Mouse (Mus musculus) liver, embryonic 14.5 days (tissue): ENCODE data around the gene Prkn. TPM values are rescaled to one million over a fixed set of nuclear protein-coding genes. Genes with fewer than 3 reads are reported as not detected.

Source experiments
- ATAC-seq: fragments of 200-750 bp; cut with Nextera tagmentation; 2 replicates; pipeline ENCODE4 v1.8.0; 2017; ENCODE audit warnings: moderate number of reproducible peaks, mild to moderate bottlenecking, moderate library complexity; ENCODE audit not compliant: insufficient read depth
- DNase-seq, 3 experiments: peaks; one replicate each; pipeline ENCODE4 v3.0.0-alpha.2; 2012 to 2013; ENCODE audit warnings: low read depth in 3 of 3, low spot score in 3 of 3
- H3K27ac ChIP-seq: fragments of 300-500 bp; sonication (generic); 2 replicates; pipeline ENCODE4 v1.5.1; 2014; ENCODE audit warnings: moderate library complexity, mild to moderate bottlenecking, control low read depth, inconsistent platforms
- H3K27me3 ChIP-seq: fragments of 300-500 bp; sonication (generic); 2 replicates; pipeline ENCODE4 v1.6.1; 2014; ENCODE audit warnings: mild to moderate bottlenecking, low read length, moderate library complexity; ENCODE audit not compliant: control insufficient read depth, insufficient read depth
- H3K36me3 ChIP-seq: fragments of 300-500 bp; sonication (generic); replicated peaks from 2 replicates; pipeline ENCODE4 v1.6.1; 2014; ENCODE audit warnings: low read depth; ENCODE audit not compliant: control insufficient read depth, insufficient read depth
- H3K4me1 ChIP-seq, 2 experiments: fragments of 200-500 bp in 1 of 2; fragments of 300-500 bp in 1 of 2; sonication (generic) in 1 of 2; replicated peaks; 2 replicates each; pipeline ENCODE4 v1.6.1; 2012 to 2014; ENCODE audit warnings: antibody characterized with exemption in 1 of 2, inconsistent platforms in 1 of 2, low read length in 1 of 2; ENCODE audit not compliant: control insufficient read depth in 2 of 2, insufficient read depth in 2 of 2
- H3K4me2 ChIP-seq: fragments of 300-500 bp; sonication (generic); 2 replicates; pipeline ENCODE4 v1.6.1; 2014; ENCODE audit warnings: low read depth, mild to moderate bottlenecking, control low read depth, moderate library complexity
- H3K4me3 ChIP-seq, 2 experiments: fragments of 200-500 bp in 1 of 2; fragments of 300-500 bp in 1 of 2; sonication (generic) in 1 of 2; 2 replicates each; pipeline ENCODE4 v1.5.1; 2012 to 2014; ENCODE audit warnings: low read depth in 2 of 2, low read length in 2 of 2, mild to moderate bottlenecking in 2 of 2, control low read depth in 1 of 2, inconsistent platforms in 1 of 2, moderate library complexity in 1 of 2; ENCODE audit not compliant: insufficient read depth in 1 of 2
- H3K9ac ChIP-seq: fragments of 300-500 bp; sonication (generic); replicated peaks from 2 replicates; pipeline ENCODE4 v1.6.1; 2014; ENCODE audit warnings: mild to moderate bottlenecking, control low read depth, moderate library complexity
- H3K9me3 ChIP-seq: fragments of 300-500 bp; sonication (generic); 2 replicates; pipeline ENCODE4 v1.6.1; 2016; ENCODE audit warnings: low read length, mixed read lengths; ENCODE audit not compliant: control insufficient read depth
- CTCF ChIP-seq: IDR thresholded peaks from 2 replicates; pipeline ENCODE4 v1.5.1; 2016; ENCODE audit warnings: antibody characterized with exemption, low read depth, control low read depth
- EP300 ChIP-seq: IDR thresholded peaks from 2 replicates; pipeline ENCODE4 v1.6.1; 2016; ENCODE audit warnings: antibody characterized with exemption, low read depth
- WGBS: fragments of 180-500 bp; shearing (Covaris S2); extraction: QIAGEN DNeasy Blood & Tissue Kit; methylation state at CpG from one replicate; pipeline ENCODE4 v1.1.7; 2014; ENCODE audit not compliant: insufficient replicate concordance; 5-methylcytosine and 5-hydroxymethylcytosine counted together
- polyA plus RNA-seq, 2 experiments: library from polyadenylated mRNA; depleted of rRNA in 1 of 2; stranded (reverse) in 1 of 2; unstranded in 1 of 2; fragments of >200 nt; fragmentation: Nextera tagmentation in 1 of 2; extraction: Ambion mirVana in 1 of 2; gene quantifications; 2 replicates each; pipeline versions ENCODE4 v1.2.1 to v1.2.3; 2012 to 2014

Prkn gene
- polyA plus RNA-seq, 2 experiments, result 0.17 to 0.61 TPM

GRCm38 (mm10) chr17:11502556-11502955, 662.4 kb downstream of the Prkn start:
- no peak overlapping the region for H3K4me3 ChIP-seq
- H3K4me1 ChIP-seq, result no peaks in the 10 kb centered on the region
- WGBS, result 64% methylated on average over 7 of the region's 7 CpGs
- no peaks in the 10 kb centered on the region for H3K9me3 ChIP-seq
- H3K9ac ChIP-seq, result no peak overlapping the region
- no peak for TF ChIP-seq EP300
- no peak for TF ChIP-seq CTCF
- no peaks in the 10 kb centered on the region for H3K36me3 ChIP-seq
- no peak overlapping the region for H3K27ac ChIP-seq
- ATAC-seq (no peak), DNase-seq (no peak)
- H3K27me3 ChIP-seq, result no peaks in the 10 kb centered on the region
- H3K4me2 ChIP-seq, result no peak overlapping the region

- Histone ChIP-seq H3K4me3 (no peak overlapping the region), H3K9ac (no peak overlapping the region), H3K27ac (no peak overlapping the region), H3K36me3 (no peaks in the 10 kb centered on the region), H3K27me3 (no peaks in the 10 kb centered on the region), H3K9me3 (no peaks in the 10 kb centered on the region), H3K4me2 (no peak overlapping the region), H3K4me1 (no peaks in the 10 kb centered on the region)
- ATAC-seq (no peak), DNase-seq (no peak)
- TF ChIP-seq EP300 (no peak), CTCF (no peak)
- 68% methylated on average over 3 of the region's 3 CpGs for WGBS
Measured at GRCm38 (mm10) chr17:11504496-11504895, 664.3 kb downstream of the Prkn start.

- no peaks in the 10 kb centered on the region for H3K4me1 ChIP-seq
- ATAC-seq (no peak), DNase-seq (no peak)
- WGBS, result 57% methylated on average over 3 of the region's 3 CpGs
- TF ChIP-seq CTCF (no peak), EP300 (no peak)
- H3K36me3 ChIP-seq, result no peaks in the 10 kb centered on the region
- H3K4me3 ChIP-seq, result no peak overlapping the region
- no peaks in the 10 kb centered on the region for H3K27me3 ChIP-seq
- H3K27ac ChIP-seq, result no peak overlapping the region
- no peak overlapping the region for H3K9ac ChIP-seq
- no peaks in the 10 kb centered on the region for H3K9me3 ChIP-seq
- H3K4me2 ChIP-seq, result no peak overlapping the region
Measured at GRCm38 (mm10) chr17:11507082-11507481, 666.9 kb downstream of the Prkn start.

GRCm38 (mm10) chr17:11510081-11510480, 669.9 kb downstream of the Prkn start:
- TF ChIP-seq EP300 (no peak), CTCF (no peak)
- H3K4me3 ChIP-seq, result no peak overlapping the region

GRCm38 (mm10) chr17:11514032-11514761, 674.0 kb downstream of the Prkn start:
- H3K4me1 ChIP-seq, result no peaks in the 10 kb centered on the region
- H3K4me2 ChIP-seq, result no peak overlapping the region
- H3K27me3 ChIP-seq, result no peaks in the 10 kb centered on the region
- DNase-seq, result no peak
- H3K9ac ChIP-seq, result no peak overlapping the region
- H3K4me3 ChIP-seq, result no peak overlapping the region
- H3K9me3 ChIP-seq, result no peaks in the 10 kb centered on the region
- TF ChIP-seq EP300 (no peak), CTCF (no peak)
- WGBS, result 37% methylated on average over 8 of the region's 8 CpGs
- ATAC-seq, result no peak
- no peaks in the 10 kb centered on the region for H3K36me3 ChIP-seq
- no peak overlapping the region for H3K27ac ChIP-seq

More at GRCm38 (mm10) chr17:11510081-11510480, 669.9 kb downstream of the Prkn start:
- ATAC-seq, result no peak
- no peak for DNase-seq
- no peak overlapping the region for H3K27ac ChIP-seq
- 60% methylated on average over 7 of the region's 7 CpGs for WGBS
- no peaks in the 10 kb centered on the region for H3K9me3 ChIP-seq
- no peak overlapping the region for H3K4me2 ChIP-seq
- no peaks in the 10 kb centered on the region for H3K36me3 ChIP-seq
- no peaks in the 10 kb centered on the region for H3K4me1 ChIP-seq
- H3K27me3 ChIP-seq, result no peaks in the 10 kb centered on the region
- H3K9ac ChIP-seq, result no peak overlapping the region
